Mouse (Mus musculus): ENCODE measurements around the gene Olfr611.
"Not testable (repeated sequence)": the region's sequence is repeated elsewhere in the genome, so short reads cannot be mapped to it uniquely, and the experiment has no call there.

The Olfr611 gene

GRCm38 (mm10) chr7:103520746-103521145 lies at the start of gene Olfr611:
TSS of gene Olfr611 (minus strand) at chr7:103520846.
- DNase-seq (ENCODE audit: low spot score in 2 of 2) = not testable (repeated sequence)

DNA sequence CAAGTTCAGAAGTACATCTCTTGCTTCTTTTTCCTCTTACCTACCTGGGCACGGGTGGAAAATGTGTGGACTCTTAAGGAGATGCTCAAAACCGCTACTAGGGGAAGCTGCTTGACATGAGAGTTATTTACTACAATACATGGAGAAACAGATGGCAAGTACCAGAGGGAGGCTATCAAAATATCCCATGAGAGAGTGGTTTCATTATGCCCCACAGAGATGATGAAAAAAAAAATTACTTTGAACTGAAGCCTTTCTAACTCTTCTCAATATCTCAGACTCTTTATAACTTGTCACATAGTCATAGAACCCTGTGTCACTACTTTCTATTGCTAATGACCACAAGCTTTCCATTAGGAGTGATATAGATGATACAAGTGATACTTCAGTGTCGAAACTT lies 48.4 kb upstream of the Olfr611 start, which contains the start of gene Olfr616:
Olfr616 (minus strand) TSS at position 101 of the 400 bp plus-strand sequence.
- no peak for DNase-seq (ENCODE audit: low spot score in 2 of 2)

DNA sequence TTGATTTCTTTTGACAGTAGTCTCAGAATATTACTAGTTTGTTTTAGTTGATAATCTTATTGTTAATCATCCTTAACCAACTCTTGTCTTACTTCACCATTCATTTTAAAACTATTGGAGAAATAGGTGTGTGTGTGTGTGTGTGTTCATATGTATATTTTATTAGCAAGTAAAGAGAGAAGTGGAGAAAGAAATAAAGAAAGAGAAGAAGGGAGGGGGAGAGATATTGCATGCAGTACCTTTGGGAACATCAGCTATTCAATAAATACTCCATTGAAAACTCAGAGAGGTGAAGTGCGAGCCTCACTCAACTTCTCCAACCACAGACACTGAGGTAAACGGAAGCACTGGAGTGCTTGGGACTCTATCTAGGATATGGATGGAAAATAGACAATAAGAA lies 35.1 kb upstream of the Olfr611 start, which contains the start of gene Olfr615:
Olfr615 (plus strand) TSS at position 301 of the 400 bp plus-strand sequence.
- no peak for DNase-seq (ENCODE audit: low spot score in 2 of 2)

DNA sequence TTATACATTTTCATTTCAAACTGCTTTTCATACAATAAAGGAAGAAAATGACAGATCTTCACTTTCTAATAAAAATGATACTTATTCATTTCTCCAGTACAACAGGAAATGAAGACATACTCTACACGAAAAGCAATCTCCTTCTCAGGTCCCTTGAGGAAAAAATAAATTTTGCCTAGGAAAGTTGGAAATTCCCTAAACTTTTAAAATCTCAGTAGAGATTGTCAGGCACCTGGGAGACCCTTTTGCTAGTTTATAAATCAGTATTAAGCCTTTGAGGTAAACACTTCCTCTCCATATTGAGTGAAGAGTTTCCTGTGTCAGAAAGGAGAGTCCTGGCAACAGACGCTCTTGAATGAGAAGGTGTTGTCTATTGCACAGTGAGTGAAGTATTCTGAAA lies 27.1 kb upstream of the Olfr611 start, which contains the start of gene Olfr613:
Olfr613 (plus strand) TSS at position 301 of the 400 bp plus-strand sequence.
- DNase-seq (ENCODE audit: low spot score in 2 of 2) = no peak

GRCm38 (mm10) chr7:103542617-103543016 lies 22.0 kb upstream of the Olfr611 start, which contains the start of gene Olfr612:
TSS of gene Olfr612 (minus strand) at chr7:103542717.
- DNase-seq (ENCODE audit: low spot score in 2 of 2) = not testable (repeated sequence)

GRCm38 (mm10) chr7:103512022-103512421 lies 8.6 kb downstream of the Olfr611 start, which contains the start of gene Olfr610:
TSS of gene Olfr610 (minus strand) at chr7:103512122.
- no peak for DNase-seq (ENCODE audit: low spot score in 2 of 2)

GRCm38 (mm10) chr7:103497962-103498361 lies 22.7 kb downstream of the Olfr611 start, which contains the start of gene Olfr609:
TSS of gene Olfr609 (minus strand) at chr7:103498062.
- DNase-seq (ENCODE audit: low spot score in 2 of 2) = no peak

- not testable (repeated sequence) for DNase-seq (ENCODE audit: low spot score in 2 of 2)
These were observed 43.5 kb downstream of the Olfr611 start for GRCm38 (mm10) chr7:103477106-103477505.

GRCm38 (mm10) chr7:103469577-103469976 lies 51.1 kb downstream of the Olfr611 start, which contains the start of gene Olfr608:
TSS of gene Olfr608 (plus strand) at chr7:103469877.
- no peak for DNase-seq (ENCODE audit: low spot score in 2 of 2)

Data from cerebellum, postnatal 4 days (tissue).